Mouse (Mus musculus): ENCODE measurements around the gene Nemp2.
A peak's percentile ranks its signal among the peaks of the same experiment; 100 is the strongest.

The Nemp2 gene

GRCm38 (mm10) chr1:52630248-52630936 is at the start of gene Nemp2:
Gene Nemp2, plus strand, starts transcription at chr1:52630703.
- DNase-seq (ENCODE audit: low spot score): peak; percentile 87

GRCm38 (mm10) chr1:52581744-52582143 is 48.8 kb upstream of the Nemp2 start:
- DNase-seq (ENCODE audit: low spot score): no peak

GRCm38 (mm10) chr1:52582866-52583265 is 47.6 kb upstream of the Nemp2 start:
- no peak for DNase-seq (ENCODE audit: low spot score)

GRCm38 (mm10) chr1:52596982-52597646 is 33.4 kb upstream of the Nemp2 start:
- DNase-seq (ENCODE audit: low spot score): no peak

- DNase-seq (ENCODE audit: low spot score): no peak
Measured at GRCm38 (mm10) chr1:52597761-52598160, 32.7 kb upstream of the Nemp2 start.

- DNase-seq (ENCODE audit: low spot score): no peak
Measured at GRCm38 (mm10) chr1:52598361-52598760, 32.1 kb upstream of the Nemp2 start.

- no peak for DNase-seq (ENCODE audit: low spot score)
Measured at GRCm38 (mm10) chr1:52601496-52601895, 29.0 kb upstream of the Nemp2 start.

GRCm38 (mm10) chr1:52607700-52608099 is 22.8 kb upstream of the Nemp2 start:
- DNase-seq (ENCODE audit: low spot score): no peak

GRCm38 (mm10) chr1:52608486-52608885 is 22.0 kb upstream of the Nemp2 start:
- DNase-seq (ENCODE audit: low spot score): no peak

- DNase-seq (ENCODE audit: low spot score): no peak
Measured at GRCm38 (mm10) chr1:52618217-52618616, 12.3 kb upstream of the Nemp2 start.

GRCm38 (mm10) chr1:52620442-52620841 is 10.1 kb upstream of the Nemp2 start:
- DNase-seq (ENCODE audit: low spot score): no peak

GRCm38 (mm10) chr1:52630937-52631299 is 415 bp downstream of the Nemp2 start:
- DNase-seq (ENCODE audit: low spot score): no peak

GRCm38 (mm10) chr1:52631570-52631969 is 1.1 kb downstream of the Nemp2 start:
- no peak for DNase-seq (ENCODE audit: low spot score)

- DNase-seq (ENCODE audit: low spot score): no peak
Measured at GRCm38 (mm10) chr1:52634251-52634650, 3.7 kb downstream of the Nemp2 start.

- no peak for DNase-seq (ENCODE audit: low spot score)
Measured at GRCm38 (mm10) chr1:52635932-52636331, 5.4 kb downstream of the Nemp2 start.

- no peak for DNase-seq (ENCODE audit: low spot score)
Measured at GRCm38 (mm10) chr1:52638101-52638500, 7.6 kb downstream of the Nemp2 start.

GRCm38 (mm10) chr1:52639090-52639489 is 8.6 kb downstream of the Nemp2 start:
- DNase-seq (ENCODE audit: low spot score): no peak

GRCm38 (mm10) chr1:52640266-52640665 is 9.8 kb downstream of the Nemp2 start:
- no peak for DNase-seq (ENCODE audit: low spot score)

- no peak for DNase-seq (ENCODE audit: low spot score)
Measured at GRCm38 (mm10) chr1:52640736-52641135, 10.2 kb downstream of the Nemp2 start.

- DNase-seq (ENCODE audit: low spot score): peak; percentile 89
Measured at GRCm38 (mm10) chr1:52648153-52649027, 17.9 kb downstream of the Nemp2 start.

- no peak for DNase-seq (ENCODE audit: low spot score)
Measured at GRCm38 (mm10) chr1:52650066-52650465, 19.6 kb downstream of the Nemp2 start.

GRCm38 (mm10) chr1:52652601-52653253 is 22.2 kb downstream of the Nemp2 start:
- DNase-seq (ENCODE audit: low spot score): no peak

Data from layer of hippocampus, adult 9-10 months (tissue).